Mouse (Mus musculus) heart, adult 2 months (tissue): ENCODE data around the gene Slc7a1. TPM values are rescaled to one million over a fixed set of nuclear protein-coding genes. Genes with fewer than 3 reads are reported as not detected.

ENCODE experiments used
- DNase-seq, 2 experiments: peaks; one replicate each; pipeline ENCODE4 v3.0.0; 2021
- H3K27ac ChIP-seq: fragments of 200-600 bp; 2 replicates; pipeline ENCODE4 v1.8.1; 2022
- H3K27me3 ChIP-seq: fragments of 200-500 bp; 2 replicates; pipeline ENCODE4 v1.6.1; 2012; ENCODE audit warnings: mild to moderate bottlenecking, low read length, inconsistent platforms, mixed read lengths; ENCODE audit not compliant: control insufficient read depth, insufficient read depth
- H3K36me3 ChIP-seq: fragments of 200-500 bp; 2 replicates; pipeline ENCODE4 v1.6.1; 2012; ENCODE audit warnings: low read length, inconsistent platforms; ENCODE audit not compliant: control insufficient read depth, insufficient read depth
- H3K4me1 ChIP-seq: fragments of 200-500 bp; 2 replicates; pipeline ENCODE4 v1.6.1; 2011; ENCODE audit warnings: low read length; ENCODE audit not compliant: control insufficient read depth, insufficient read depth
- H3K4me3 ChIP-seq: fragments of 200-600 bp; 2 replicates; pipeline ENCODE4 v1.8.1; 2022
- H3K79me2 ChIP-seq: fragments of 200-500 bp; replicated peaks from 2 replicates; pipeline ENCODE4 v1.6.1; 2012; ENCODE audit warnings: mild to moderate bottlenecking, inconsistent platforms, low read length, moderate library complexity, mixed read lengths; ENCODE audit not compliant: control insufficient read depth, insufficient read depth
- H3K9ac ChIP-seq: fragments of 200-500 bp; 2 replicates; pipeline ENCODE4 v1.6.1; 2012; ENCODE audit warnings: low read depth, mild to moderate bottlenecking, control low read depth, inconsistent platforms, low read length, mixed read lengths
- CTCF ChIP-seq: fragments of 200-600 bp; IDR thresholded peaks from 2 replicates; pipeline ENCODE4 v1.8.1; 2022; ENCODE audit warnings: antibody characterized with exemption, mild to moderate bottlenecking, moderate library complexity
- EP300 ChIP-seq: fragments of 200-500 bp; IDR thresholded peaks from 2 replicates; pipeline ENCODE4 v1.6.1; 2011; ENCODE audit warnings: low read depth, low read length, control low read depth; ENCODE audit not compliant: insufficient read depth
- POLR2A ChIP-seq: fragments of 200-500 bp; IDR thresholded peaks from 2 replicates; pipeline ENCODE4 v1.6.1; 2011; ENCODE audit warnings: mild to moderate bottlenecking, low read depth, low read length, control low read depth; ENCODE audit not compliant: insufficient read depth
- WGBS: fragments of 180-500 bp; shearing (Covaris S2); methylation state at CpG from one replicate; pipeline ENCODE4 v1.1.7; 2018; 5-methylcytosine and 5-hydroxymethylcytosine counted together
- intact Hi-C: fragments of 180-260 bp; cut with DNase I; formaldehyde crosslinking; loops from one replicate; pipeline ENCODE4 v1.15.1; 2025
- polyA plus RNA-seq: library from polyadenylated mRNA; depleted of rRNA; stranded (reverse); fragments of >200 nt; gene quantifications from 2 replicates; pipeline ENCODE4 v1.2.3, GENCODE M21; 2012
- total RNA-seq, 2 experiments: library from RNA; stranded (reverse); gene quantifications; 2 replicates each; pipeline ENCODE4 v1.2.3; 2021

Gene Slc7a1
- total and polyA plus RNA-seq, 3 experiments = 10.9 to 14.4 (median 14.0) TPM

DNA sequence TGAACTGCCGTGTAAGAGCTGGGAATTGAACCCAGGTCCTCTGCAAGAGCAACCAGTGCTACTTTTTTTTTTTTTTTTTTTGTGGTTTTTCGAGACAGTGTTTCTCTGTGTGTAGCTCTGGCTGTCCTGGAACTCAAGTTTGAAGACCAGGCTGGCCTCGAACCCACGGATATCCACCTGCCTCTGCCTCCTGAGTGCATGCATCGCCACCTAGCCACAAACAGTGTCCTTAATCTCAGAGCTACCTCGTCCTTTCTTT is 19.5 kb downstream of the Slc7a1 start:
- 93% methylated on average over 6 of the region's 6 CpGs for WGBS
- Histone ChIP-seq H3K4me1 (no peaks in the 10 kb centered on the region), H3K27me3 (no peaks in the 10 kb centered on the region), H3K27ac (no peak overlapping the region), H3K79me2 (no peaks in the 10 kb centered on the region), H3K36me3 (no peaks in the 10 kb centered on the region), H3K4me3 (no peak overlapping the region), H3K9ac (no peak overlapping the region)
- intact Hi-C loops = no loop called here
- no peak for DNase-seq
- no peak for TF ChIP-seq EP300
- no peak for TF ChIP-seq POLR2A
- TF ChIP-seq CTCF = no peak

DNA sequence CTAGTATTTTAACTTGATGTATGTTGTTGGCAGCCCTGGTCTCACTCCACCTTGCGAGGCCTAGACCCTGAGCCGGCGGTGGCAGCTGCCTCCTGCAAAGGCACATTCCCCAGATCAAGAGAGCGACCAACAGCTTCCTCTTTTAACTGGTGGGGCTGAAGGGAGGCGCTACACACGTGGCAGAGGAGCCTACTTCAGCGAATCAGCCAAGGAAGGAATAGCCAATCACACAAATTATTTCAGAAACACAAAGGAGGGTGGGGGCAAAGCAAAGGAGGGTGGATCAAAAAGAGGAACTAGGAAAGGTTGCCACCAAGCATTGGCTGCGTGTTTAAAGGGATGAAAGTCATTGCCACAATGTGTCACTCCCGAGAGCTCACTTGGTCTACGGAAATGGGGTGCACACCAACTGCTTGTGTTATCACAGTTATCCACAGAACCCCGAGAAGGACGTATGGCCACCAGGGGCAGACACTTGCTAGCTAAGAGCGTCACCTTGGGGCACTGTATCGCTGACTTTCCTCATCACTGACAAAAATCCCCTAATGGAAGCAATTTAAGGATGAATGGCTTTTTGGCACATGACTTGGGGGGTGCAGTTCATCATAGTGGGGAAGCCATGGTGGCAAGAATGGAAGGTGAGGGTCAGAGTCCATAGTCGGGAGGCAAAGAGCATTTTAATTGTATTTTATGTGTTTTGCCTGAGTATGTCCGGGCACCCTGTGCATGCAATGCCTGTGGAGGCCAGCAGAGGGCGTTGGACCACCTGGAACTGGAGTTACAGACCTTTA is 20.1 kb downstream of the Slc7a1 start:
- Histone ChIP-seq H3K4me1 (no peaks in the 10 kb centered on the region), H3K9ac (no peak overlapping the region), H3K27me3 (no peaks in the 10 kb centered on the region), H3K79me2 (no peaks in the 10 kb centered on the region), H3K36me3 (no peaks in the 10 kb centered on the region), H3K27ac (no peak overlapping the region), H3K4me3 (no peak overlapping the region)
- peak in 1 of 2 experiments; percentile 28 for DNase-seq
- intact Hi-C loops = no loop called here
- 87% methylated on average over 17 of the region's 17 CpGs for WGBS
- peak; percentile 54 for TF ChIP-seq CTCF
- TF ChIP-seq EP300 = no peak

DNA sequence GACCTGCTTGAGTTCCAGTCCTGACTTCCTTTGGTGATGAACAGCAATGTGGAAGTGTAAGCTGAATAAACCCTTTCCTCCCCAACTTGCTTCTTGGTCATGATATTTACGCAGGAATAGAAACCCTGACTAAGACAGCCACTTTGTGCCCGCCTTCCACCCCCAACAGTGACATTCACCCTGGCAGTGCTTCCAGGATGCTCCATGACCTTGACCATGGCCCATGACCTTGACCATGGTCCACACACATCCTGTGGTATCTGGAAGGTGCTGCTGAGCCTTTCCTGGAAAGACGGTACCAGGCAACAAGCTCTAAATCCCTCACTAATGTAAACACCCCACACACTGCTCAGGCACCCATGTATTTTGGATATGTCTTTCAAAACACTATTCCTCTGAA is 21.0 kb downstream of the Slc7a1 start:
- no peak for TF ChIP-seq EP300
- no peak for TF ChIP-seq POLR2A
- no peak for TF ChIP-seq CTCF
- intact Hi-C loops = no loop called here
- WGBS = 89% methylated on average over 3 of the region's 3 CpGs
- Histone ChIP-seq H3K9ac (no peak overlapping the region), H3K4me3 (no peak overlapping the region), H3K4me1 (peaks cover 2% of the 10 kb centered on the region), H3K79me2 (no peaks in the 10 kb centered on the region), H3K27ac (no peak overlapping the region), H3K27me3 (no peaks in the 10 kb centered on the region), H3K36me3 (no peaks in the 10 kb centered on the region)
- DNase-seq = no peak

DNA sequence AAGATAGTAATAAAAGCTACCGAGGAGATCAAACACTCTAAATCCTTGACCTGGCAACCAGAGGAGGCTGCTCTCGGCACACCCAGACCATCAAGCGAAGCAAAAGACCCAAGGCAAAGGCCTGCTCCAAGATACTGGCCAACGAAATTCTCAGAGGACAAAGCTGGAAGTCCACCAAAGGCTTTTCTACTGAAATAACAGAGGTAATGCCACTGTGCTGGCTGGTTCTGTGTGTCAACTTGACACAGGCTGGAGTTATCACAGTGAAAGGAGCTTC is 21.5 kb downstream of the Slc7a1 start:
- intact Hi-C loops = no loop called here
- H3K9ac ChIP-seq = no peak overlapping the region
- TF ChIP-seq POLR2A = no peak
- no peak for TF ChIP-seq EP300
- no peak for TF ChIP-seq CTCF

DNA sequence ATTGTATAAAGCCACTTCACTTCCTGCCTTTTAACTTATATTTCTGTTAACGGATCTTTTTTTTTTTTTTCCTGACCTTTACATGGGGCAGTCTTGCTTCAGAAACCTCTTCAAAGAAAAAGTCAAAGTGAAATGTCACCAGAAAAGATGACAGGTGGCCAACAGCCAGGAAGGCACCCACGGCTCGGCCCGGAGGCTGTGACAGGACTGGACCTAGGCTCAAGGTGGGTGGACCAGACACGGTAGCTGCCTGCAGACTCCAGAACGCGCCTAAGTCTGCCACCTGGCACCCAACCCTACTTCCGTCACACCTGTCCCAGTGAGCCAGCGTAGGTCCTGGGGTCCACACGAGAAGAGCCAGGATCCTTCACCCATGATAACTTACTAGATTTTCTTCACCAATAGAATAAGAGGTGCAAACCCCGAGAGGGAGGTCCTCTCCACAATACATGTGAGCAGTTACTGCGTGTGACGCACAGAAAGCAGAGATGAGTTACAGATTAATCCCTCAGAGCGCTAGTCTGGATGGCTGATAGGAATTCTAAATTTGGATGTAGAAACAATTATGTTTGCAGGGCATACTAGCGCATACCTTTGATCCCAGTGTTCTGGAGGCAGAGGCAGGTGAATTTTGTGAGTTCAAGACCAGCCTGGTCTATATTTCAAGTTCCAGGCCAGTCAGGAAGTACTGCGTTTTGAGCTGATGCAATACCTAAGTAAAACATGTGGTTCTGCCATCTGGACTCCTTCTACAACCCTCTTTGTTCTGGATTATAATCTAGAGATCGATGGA is 22.1 kb downstream of the Slc7a1 start:
- 84% methylated on average over 17 of the region's 17 CpGs for WGBS

More for the DNA sequence above, 21.5 kb downstream of the Slc7a1 start:
- H3K36me3 ChIP-seq = no peaks in the 10 kb centered on the region
- H3K4me3 ChIP-seq = no peak overlapping the region
- H3K27ac ChIP-seq = no peak overlapping the region
- H3K79me2 ChIP-seq = no peaks in the 10 kb centered on the region
- no peak for DNase-seq
- 64% methylated on average over 4 of the region's 4 CpGs for WGBS
- H3K4me1 ChIP-seq = peaks cover 2% of the 10 kb centered on the region
- H3K27me3 ChIP-seq = no peaks in the 10 kb centered on the region

DNA sequence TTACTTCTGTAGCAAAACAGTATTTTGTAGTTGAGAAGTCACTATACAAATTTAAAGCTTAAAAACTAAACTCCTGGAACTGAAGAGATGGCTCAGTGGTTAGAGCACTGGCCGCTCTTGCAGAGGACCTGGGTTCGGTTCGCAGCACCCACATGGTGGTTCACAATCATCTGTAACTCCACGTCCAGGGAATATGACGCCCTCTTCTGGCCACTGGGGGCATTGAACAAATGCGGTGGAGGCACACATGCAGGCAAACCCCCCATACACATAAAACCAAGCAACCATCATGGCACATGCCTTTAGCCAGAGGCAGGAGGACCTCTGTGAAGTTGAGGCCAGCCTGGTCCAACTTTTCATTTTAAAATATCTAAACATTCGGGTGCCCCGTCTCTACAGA is 23.3 kb downstream of the Slc7a1 start:
- no peak overlapping the region for H3K27ac ChIP-seq
- intact Hi-C loops = no loop called here
- H3K4me3 ChIP-seq = no peak overlapping the region
- WGBS = 95% methylated on average over 8 of the region's 8 CpGs
- no peaks in the 10 kb centered on the region for H3K27me3 ChIP-seq
- DNase-seq = no peak
- no peaks in the 10 kb centered on the region for H3K79me2 ChIP-seq
- TF ChIP-seq CTCF (no peak), POLR2A (no peak), EP300 (no peak)
- peaks cover 6% of the 10 kb centered on the region for H3K4me1 ChIP-seq
- H3K36me3 ChIP-seq = no peaks in the 10 kb centered on the region
- no peak overlapping the region for H3K9ac ChIP-seq

More for the DNA sequence above, 22.1 kb downstream of the Slc7a1 start:
- DNase-seq = no peak
- H3K27me3 ChIP-seq = no peaks in the 10 kb centered on the region
- H3K4me3 ChIP-seq = no peak overlapping the region
- TF ChIP-seq POLR2A (no peak), CTCF (no peak), EP300 (no peak)
- H3K4me1 ChIP-seq = peaks cover 2% of the 10 kb centered on the region
- intact Hi-C loops = no loop called here
- no peak overlapping the region for H3K9ac ChIP-seq
- H3K27ac ChIP-seq = no peak overlapping the region
- no peaks in the 10 kb centered on the region for H3K79me2 ChIP-seq
- no peaks in the 10 kb centered on the region for H3K36me3 ChIP-seq
